Mouse (Mus musculus) frontal cortex, postnatal 36 days (tissue): ENCODE measurements at regions not wholly inside any gene's neighbourhood (a gene's known extent, or its start where the extent isn't known, plus 50 kb on each side); places are given as distances from the start of the nearest gene placed in this dataset.

Source experiments
- DNase-seq, 2 experiments: peaks; one replicate each; pipeline ENCODE4 v3.0.0; 2022; ENCODE audit warnings: low spot score in 2 of 2

DNA sequence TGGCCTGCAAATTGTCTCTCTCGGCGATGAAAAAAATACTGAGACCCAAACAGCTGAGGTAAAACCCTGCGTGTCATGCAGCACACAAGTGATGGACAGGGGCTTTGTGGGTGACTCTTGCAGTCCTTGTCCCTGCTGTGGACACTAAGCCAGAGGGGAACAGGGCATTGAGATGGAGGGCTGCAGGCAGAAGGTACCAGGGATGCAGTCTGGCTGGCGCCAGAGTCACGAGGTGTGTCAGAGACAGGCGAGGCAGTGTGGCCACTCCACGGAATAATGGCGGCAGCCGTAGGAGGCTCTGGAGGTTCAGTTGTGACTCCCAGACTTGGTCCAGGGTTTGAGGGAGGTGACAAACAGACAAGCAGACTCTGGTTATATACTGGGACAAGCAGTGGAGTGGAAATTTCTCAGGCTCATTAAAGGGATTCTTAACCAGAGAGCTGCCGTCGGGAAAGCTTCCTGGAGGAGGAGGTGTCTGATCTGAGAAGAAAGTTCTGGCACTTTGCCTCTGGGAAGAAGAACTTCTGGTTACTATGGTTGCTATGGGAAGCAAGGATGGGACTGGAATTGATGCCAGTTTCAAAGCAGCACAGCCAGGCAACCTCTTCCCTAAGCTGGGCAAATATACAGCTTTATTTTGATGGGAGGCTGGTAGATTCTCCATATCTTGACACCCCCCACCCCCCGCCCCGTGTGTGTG is 352.8 kb downstream of the Ptpru start:
- DNase-seq = peak in 1 of 2 experiments; percentile 47

DNA sequence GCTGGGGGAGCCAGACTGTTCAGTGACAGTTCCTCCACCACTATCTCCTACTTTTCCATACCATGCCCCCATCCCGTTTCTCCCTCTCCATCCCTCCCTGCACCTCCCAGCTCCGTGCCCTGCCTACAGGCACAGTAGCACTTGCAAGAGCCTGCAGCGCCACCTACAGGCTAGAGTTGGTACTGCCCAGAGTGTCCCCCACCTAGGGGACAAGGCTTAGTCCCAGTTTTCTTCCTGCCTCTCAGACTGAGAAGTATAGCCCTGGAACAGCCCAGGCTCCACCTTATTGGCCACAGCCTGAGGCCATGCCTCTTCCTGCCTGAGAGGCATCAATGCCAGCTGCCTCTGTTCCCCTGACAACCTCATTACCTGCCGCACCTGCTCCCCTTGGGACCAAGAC is 351.3 kb downstream of the Ptpru start:
- peak; percentile 91 for DNase-seq

DNA sequence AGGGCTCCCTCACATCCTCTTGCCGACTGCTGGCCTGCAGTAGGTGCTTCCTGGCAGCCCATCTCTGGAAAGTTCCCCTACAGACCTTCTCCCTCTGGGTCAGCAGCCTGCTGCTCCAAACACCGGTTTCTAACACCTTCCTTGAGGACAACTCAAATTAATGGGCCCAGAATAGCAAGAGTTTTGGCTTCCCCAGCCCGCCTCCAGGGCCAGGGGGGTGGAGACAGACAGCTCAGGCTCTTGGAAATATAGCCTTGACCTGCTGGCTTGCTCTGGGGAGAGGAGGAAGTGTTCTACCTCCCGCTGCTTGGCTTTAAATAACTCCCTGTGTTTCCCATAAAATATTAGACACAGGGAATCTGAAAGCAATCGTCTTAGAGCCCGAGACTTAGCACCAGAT is 349.8 kb downstream of the Ptpru start:
- DNase-seq = no peak

DNA sequence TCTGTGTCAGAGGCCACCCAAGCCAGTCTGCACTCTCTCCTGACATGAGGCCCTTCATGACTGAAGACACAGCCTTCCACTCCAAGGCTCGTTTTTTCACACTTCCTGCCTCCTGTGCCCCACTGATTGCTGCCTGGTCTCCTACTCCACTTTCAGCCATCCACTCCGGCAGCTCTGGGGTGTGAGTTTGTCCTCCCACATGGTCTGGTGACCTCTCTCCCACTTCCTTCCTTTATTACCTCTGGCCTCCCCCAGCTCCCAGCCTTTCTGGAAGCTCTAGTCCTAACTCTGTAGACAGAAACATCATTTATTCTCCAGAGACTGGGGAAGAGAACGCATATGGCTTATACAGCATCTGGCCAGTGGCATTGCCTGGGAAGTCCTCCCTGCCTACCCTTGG is 349.0 kb downstream of the Ptpru start:
- no peak for DNase-seq

DNA sequence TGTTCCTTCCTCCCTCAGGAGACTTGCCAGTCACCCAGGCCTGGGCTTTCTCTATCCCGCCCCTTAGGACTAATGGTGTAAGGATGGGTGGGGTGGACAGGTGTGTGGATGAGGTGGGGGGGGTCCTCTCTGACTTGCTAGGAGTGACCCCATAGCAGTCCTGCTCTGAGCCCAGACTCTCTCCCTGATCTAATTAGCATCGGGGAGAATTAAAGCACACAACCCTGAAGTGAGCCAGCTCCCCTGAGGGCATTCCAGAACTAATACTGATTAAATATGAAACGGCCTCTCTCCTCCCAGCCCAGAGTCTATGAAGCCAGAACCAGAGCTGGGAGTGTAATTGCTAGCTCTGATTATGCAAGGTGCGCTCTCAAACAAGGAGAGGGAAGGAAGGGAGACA is 346.1 kb downstream of the Ptpru start:
- DNase-seq = no peak

DNA sequence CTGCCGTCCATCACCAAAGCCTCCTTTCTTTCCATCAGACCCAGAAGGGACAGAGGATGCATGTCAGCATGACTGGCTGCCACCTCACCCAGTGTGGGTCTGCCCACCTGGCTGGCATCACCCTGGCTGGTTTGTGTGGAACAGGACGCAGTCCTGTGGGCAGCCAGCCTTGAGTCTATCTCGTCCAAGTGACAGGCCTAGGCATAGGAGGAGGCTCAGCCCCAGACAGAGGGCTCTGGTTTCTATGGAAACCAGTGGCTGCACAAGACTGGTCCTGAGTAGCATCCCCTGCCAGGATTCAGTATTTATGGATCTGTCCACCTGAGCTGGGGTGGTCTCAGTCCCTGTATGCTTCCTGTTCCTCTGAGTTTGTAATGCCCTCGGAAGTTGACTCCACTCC is 344.4 kb downstream of the Ptpru start:
- DNase-seq = no peak

DNA sequence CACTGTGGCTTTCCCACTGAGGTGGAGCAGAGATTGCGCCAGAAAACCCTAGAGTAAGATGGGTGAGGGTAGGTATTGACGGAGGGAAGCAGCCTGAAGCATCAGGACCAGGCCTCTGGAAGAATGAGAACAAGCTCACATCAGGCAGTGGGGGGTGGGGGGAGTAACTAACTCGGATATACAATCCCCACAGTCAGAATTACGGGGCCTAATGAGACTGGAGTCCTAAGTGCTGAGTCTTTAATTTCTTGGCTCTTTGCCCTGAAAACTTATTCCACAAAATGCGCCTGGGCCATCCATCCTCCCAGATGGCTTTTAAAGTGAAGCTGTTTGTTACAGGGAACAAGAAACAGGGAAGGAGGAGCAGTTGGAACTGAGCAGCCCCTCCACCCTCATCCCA is 341.2 kb downstream of the Ptpru start:
- DNase-seq = no peak

DNA sequence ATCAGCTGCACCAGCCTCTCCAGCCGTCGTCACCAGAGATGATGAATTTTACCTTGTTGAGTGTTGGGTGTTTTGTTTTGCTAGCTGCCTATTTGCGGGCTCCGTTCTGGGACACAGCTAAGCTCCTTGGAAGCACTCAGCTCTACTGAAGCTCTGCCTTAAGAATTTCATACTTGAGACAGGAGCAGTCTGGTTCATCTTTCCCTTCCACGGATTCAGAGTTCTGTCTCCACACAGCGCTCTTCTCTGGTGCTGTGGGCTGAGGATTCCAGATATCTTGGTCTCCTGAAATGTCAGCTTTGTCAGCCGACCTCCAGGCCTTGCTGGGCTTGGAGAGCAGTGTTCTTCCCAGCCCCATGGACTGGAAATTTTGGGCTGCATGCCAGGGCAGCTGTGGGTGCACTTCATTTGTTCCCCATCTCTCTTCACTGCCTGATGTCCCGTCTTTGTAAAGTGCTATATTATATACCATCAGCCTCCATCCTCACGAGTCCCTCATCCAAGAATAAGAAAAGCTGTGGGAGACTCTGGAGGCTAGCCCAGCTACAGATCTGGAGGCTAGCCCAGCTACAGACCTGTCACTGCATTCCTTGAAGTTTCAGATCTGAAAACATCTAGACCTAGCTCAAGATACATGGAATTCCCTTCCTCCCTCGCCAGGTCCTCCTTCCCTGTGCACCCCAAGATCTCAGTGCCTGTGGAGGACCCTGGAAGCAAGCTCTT is 337.0 kb downstream of the Ptpru start:
- peak; percentile 46 to 77 for DNase-seq

DNA sequence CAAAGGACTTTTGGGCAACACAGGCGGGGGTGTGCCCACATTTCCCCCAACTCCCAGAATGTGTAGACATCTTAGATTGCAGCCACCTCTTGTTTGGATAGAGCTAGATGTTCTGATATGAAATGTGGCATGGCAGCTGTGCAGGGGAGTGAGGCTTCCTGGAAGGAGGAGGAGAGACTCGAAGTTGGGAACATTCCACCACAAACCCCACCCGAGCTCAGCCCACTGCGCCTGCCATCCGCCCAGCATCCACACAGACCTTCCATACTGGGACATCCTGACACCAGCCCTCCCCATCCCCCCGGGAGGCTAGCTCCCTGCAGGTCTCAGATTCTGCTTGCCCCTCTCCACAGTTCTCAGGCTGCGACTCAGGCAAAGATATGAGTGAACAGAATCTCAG is 329.9 kb downstream of the Ptpru start:
- DNase-seq = peak in 1 of 2 experiments; percentile 49

DNA sequence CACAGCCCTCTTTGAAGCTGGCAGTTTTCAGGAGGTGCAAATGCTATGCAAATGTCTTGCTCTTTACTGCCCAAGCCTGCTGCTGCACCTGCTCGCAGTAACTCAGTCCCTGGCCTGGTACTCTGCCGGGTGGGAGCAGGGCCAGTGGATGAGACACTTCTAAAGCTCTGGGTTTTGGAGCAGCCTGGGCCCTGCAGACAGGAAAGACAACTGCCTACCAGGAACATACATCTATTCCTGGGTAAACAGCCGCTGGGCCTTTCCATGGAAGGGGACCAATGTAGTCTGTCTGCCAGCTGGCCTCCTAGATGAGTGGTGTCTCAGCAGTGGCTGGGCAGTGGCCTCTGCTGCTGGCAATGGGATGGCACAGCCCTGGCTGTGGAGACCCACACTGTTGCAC is 326.5 kb downstream of the Ptpru start:
- DNase-seq = no peak

DNA sequence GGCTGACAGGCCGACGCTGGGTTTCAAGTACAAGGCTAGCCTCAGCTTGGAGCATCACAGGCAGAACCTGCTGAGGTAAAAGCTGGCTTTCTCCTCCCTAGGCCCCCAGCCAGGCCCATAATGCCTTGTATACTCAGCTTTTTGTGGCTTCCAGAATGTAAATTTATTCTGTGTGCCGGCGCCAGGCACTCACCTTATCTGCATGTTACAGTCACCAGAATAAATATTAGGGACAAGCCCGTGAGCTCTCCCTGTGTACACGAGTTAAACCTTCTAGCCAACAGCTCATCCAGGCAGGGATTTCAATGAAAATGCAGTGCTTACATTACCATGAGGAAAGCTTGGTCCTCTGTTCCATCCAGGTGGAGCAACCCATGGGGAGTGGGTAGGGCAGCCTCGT is 325.3 kb downstream of the Ptpru start:
- DNase-seq = no peak

DNA sequence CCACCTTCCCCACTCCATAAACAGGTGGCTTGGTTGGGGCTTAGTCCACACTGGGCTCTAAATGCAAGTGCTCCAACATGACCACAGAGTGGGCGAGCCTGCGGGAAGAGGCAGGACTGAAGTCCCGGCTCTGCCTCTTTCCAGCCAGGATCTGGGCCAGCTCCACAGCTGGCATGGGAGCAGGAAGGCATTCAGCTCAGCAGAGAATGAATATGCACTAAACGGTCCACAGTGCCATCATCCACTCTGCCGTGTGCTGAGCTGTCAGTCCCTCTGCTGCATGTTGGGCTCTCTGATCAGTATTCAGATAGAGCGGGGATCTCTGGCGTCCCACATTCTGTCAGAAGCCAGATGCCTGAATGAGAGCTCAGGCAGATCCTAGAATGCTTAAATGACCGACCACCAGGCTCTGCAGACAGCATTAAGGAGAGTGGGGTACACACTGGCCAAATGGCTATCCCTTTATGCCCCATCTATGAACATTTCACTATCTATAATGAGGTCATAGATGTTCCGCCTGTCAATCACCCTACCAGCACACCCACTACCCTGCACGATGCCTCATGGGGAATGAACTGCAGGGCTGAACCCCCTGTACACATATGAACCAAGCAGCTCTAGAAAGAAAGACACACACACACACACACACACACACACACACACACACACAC is 317.3 kb downstream of the Ptpru start:
- peak in 1 of 2 experiments; percentile 22 for DNase-seq

DNA sequence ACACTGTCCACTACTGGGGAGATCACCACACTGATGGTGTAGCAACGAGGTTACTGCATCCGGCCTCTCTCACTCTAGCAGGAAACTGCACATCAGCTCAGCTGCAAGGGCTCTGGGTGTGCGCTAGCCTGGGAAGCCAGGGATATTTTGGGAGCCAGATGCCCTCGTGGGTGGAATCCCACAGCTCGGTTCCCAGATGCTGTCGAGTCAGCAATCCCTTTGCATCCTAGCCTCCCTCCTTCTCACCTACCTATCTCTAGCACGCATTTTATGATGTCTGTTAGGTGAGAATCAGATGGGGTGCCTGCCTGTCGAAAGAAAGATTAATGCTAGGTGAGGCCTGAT is 316.8 kb downstream of the Ptpru start:
- peak in 1 of 2 experiments; percentile 45 for DNase-seq

DNA sequence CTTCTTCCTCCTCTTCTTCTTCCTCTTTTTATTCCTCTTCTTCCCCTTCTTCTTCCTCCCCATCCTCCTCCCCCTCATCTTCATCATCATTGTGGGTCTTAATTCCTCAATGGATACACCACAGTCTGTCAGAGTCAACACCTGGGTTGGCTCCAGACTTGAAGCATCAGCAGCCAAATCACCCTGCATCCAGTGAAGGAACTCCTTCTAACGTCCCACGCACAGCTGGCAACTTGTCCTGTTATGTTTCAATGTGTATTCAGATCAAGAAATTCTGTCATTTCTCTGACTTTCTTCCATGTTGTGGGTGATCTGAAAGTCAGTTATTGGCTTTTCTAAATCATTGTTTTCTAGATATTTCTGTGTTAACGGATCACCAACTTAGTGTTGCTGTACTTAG is 312.9 kb downstream of the Ptpru start:
- DNase-seq = peak in 1 of 2 experiments; percentile 66

DNA sequence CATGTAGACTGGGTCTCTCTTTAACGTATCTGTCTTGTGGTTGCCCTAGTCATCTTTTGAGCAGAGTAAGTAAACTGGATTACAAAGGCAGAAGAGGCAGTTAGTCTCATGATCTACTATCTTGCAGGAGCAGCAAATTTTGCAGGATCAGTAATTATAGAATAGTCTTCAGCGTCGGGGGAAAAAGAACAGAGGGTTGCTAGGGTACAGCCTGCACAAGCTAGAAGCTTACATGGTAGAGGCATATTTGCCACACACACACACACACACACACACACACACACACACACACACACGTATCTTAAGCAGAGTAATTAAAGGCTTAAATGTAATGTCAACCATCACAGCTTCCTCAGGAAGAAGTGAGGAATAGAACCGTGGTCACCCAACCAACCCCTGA is 307.6 kb downstream of the Ptpru start:
- DNase-seq = no peak

DNA sequence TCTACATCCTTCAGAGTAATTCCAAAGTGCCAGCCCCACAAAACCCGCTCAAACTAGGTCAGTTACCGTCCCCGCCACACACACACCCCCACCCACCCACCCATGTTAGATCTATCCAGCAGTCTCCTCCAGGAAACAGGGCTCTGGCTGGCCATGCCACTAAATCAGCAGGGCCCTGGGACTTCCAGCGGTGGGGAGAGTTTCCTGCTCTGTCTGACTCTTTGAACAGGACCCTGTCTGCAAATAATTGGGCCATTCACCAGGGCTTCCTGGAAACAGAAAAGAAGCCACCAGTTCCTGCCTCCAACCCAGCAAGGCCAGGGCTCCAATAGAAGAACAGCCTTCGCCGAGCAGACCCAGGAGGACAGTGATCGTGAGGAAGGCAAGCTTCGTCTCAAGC is 307.1 kb downstream of the Ptpru start:
- no peak for DNase-seq

DNA sequence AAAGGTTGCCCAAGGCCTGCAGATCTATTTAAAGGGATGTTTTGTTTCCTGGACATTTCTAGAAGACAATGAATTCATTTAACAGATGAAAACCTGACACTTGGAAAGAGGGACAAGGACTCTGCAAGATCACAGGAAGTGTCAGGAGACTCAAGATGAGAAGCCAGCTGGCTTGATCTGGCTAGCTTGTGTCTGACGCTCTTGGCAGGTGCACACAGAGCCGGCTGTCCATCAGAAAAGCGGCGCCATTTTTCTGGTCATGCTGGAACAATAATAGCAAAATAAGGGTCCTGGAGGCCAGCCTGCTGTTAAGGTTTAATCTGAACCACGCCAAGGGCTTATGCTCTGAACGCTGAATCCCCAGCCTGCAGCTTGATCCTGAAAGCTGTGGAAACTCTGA is 303.3 kb downstream of the Ptpru start:
- no peak for DNase-seq

DNA sequence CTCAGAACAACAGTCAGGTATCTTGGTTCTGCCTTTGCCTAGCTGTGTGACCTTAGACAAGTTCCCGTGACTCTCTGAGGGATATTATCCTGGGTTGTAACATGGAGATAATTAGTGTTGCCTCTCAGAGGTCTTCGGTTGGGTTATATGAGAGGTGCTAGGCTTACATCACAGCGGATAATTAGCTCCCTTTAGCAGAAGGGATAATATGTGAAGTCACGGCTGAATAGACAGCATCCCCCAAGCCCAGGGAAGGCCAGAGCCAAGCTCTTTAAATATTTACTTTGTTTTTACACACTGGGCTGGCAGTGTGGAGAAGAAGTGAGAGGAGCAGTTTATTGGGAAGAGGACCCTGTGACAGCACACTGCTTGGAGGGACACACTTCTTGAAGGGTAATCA is 299.9 kb downstream of the Ptpru start:
- no peak for DNase-seq

DNA sequence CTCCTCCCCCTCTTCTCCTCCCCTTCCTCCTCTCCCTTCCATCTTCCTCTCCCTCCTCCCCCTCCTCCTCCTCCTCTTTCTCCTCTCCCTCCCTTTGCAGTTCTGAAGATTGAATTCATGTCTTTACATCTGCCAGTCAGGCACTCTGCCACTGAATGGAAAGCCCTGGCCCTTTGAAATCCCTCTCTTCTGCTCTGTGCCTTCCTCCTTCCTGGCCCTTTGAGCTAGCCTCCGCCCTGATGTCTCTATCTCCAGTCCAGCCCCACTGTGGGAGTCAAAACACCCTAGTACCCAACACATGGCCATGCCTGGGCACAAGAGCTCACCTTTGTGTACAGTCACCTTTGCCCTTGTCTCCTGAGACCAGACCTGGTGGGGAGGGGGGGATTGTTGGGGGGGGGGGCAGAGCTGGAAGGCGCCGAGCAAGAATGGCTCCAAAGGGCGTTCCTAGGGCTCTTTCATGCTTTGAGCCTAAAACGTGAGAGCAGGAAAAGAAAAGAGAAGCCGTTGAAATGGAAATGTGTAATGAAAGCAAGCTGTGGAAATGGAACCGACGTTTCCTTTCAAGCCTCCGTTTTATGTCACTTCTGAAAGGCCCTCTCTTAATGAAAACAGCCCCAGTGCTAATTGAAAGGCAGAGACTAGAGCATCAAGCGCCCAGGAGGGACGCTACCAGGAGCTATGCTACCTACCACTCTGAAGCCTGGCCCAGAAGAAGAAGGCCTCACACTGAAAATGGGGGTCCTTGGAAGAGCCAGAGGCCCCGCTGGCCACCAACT is 291.5 kb downstream of the Ptpru start:
- DNase-seq = no peak

DNA sequence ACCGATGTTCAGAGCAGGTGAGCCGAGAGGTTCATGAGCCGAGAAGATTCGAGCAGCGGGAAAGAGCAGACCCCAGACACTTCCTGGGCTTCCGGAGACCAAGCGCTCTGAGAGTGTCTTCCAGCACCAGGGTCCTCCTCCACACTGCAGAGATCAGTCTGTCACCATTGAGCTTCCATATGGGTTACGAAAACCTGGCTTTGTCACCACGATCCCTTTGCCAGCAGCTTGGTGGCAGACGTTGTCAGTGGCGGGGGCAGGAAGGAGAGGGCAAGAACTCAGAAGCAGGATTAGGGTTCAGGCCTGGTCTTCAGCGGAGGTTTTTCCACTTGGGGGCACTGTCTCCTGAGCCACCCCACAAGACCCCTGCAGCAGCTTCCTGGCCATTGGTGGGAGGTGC is 288.5 kb downstream of the Ptpru start:
- peak; percentile 21 to 27 for DNase-seq

DNA sequence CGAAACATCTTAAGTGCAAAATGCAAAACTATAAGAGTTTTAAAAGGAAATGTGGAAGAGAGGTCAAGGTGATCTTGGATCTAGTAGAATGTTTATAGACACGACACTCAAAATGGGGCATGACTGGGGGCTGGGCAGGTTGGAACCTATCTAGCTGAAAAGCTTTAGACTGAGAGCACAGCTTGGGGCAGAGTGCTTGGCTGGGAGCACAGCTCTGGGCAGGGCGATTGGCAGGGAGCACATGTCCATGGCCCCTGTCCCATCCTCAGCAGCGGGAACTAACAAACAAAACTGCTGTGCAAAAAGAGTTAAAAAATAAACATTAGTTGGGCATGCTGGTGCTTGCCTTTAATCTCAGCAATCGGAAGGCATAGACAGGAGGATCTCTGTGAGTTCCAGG is 279.6 kb downstream of the Ptpru start:
- DNase-seq = no peak

DNA sequence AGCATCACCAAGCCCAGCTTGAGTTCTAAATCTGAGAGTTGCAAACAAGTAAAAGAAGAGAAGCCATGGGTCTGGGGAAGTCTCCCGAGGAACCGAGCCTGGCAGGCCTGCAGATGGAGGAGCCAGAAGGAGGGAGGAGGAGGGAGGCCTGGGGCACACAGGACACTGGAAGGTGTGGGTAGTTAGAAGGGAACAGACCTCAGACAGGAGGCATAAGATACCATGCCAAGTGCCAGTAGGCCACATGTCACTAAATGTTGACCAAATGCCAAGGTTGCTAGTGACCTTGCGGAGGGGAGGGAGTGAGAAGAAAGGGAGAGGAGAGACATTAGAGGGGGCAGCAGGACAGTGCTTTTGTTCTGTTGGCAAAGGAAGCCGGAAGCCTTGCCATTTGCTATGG is 274.2 kb downstream of the Ptpru start:
- DNase-seq = no peak
